Mouse (Mus musculus): ENCODE measurements at regions not wholly inside any gene's neighbourhood (a gene's known extent, or its start where the extent isn't known, plus 50 kb on each side); places are given as distances from the start of the nearest gene placed in this dataset.

GRCm38 (mm10) chr3:41198216-41198976, 115.5 kb upstream of the Pgrmc2 start:
- ATAC-seq (ENCODE audit: insufficient number of reproducible peaks, low FRiP score, low TSS enrichment, low read depth): no peak

GRCm38 (mm10) chr3:41195113-41195975, 112.5 kb upstream of the Pgrmc2 start:
- WGBS: 35% methylated on average over 7 of the region's 7 CpGs
- Histone ChIP-seq H3K9me3 (no peaks in the 10 kb centered on the region), H3K27ac (peak overlapping the region; percentile 68), H3K9ac (no peak overlapping the region), H3K4me3 (no peak overlapping the region), H3K4me1 (peaks cover 16% of the 10 kb centered on the region), H3K36me3 (no peaks in the 10 kb centered on the region), H3K4me2 (no peak overlapping the region), H3K27me3 (no peaks in the 10 kb centered on the region)
- ATAC-seq (ENCODE audit: insufficient number of reproducible peaks, low FRiP score, low TSS enrichment, low read depth): peak; percentile 40; the same call in 1 of the 2 replicates

More at GRCm38 (mm10) chr3:41198216-41198976, 115.5 kb upstream of the Pgrmc2 start:
- WGBS: 80% methylated on average over 15 of the region's 15 CpGs
- no peaks in the 10 kb centered on the region for H3K9me3 ChIP-seq
- H3K36me3 ChIP-seq: no peaks in the 10 kb centered on the region
- peaks cover 16% of the 10 kb centered on the region for H3K4me1 ChIP-seq
- H3K4me2 ChIP-seq: no peak overlapping the region
- no peak overlapping the region for H3K9ac ChIP-seq
- H3K4me3 ChIP-seq: no peak overlapping the region
- H3K27ac ChIP-seq: no peak overlapping the region
- no peaks in the 10 kb centered on the region for H3K27me3 ChIP-seq

GRCm38 (mm10) chr3:41194311-41195112, 111.7 kb upstream of the Pgrmc2 start:
- H3K4me3 ChIP-seq: no peak overlapping the region
- no peak overlapping the region for H3K4me2 ChIP-seq
- peaks cover 16% of the 10 kb centered on the region for H3K4me1 ChIP-seq
- 68% methylated on average over 9 of the region's 9 CpGs for WGBS
- H3K9me3 ChIP-seq: no peaks in the 10 kb centered on the region
- no peak for ATAC-seq (ENCODE audit: insufficient number of reproducible peaks, low FRiP score, low TSS enrichment, low read depth)
- H3K27me3 ChIP-seq: no peaks in the 10 kb centered on the region
- no peak overlapping the region for H3K9ac ChIP-seq
- peak overlapping the region; percentile 68 for H3K27ac ChIP-seq
- no peaks in the 10 kb centered on the region for H3K36me3 ChIP-seq

GRCm38 (mm10) chr3:41185305-41186097, 102.7 kb upstream of the Pgrmc2 start:
- Histone ChIP-seq H3K9me3 (no peaks in the 10 kb centered on the region), H3K9ac (no peak overlapping the region), H3K4me2 (no peak overlapping the region), H3K36me3 (no peaks in the 10 kb centered on the region), H3K4me1 (peaks cover 8% of the 10 kb centered on the region), H3K4me3 (no peak overlapping the region), H3K27me3 (peaks cover 3% of the 10 kb centered on the region; the same call in 1 of the 2 replicates), H3K27ac (no peak overlapping the region)
- no peak for ATAC-seq (ENCODE audit: insufficient number of reproducible peaks, low FRiP score, low TSS enrichment, low read depth)
- WGBS: 70% methylated on average over 10 of the region's 10 CpGs

- no peaks in the 10 kb centered on the region for H3K36me3 ChIP-seq
- H3K4me3 ChIP-seq: no peak overlapping the region
- H3K4me1 ChIP-seq: peaks cover 8% of the 10 kb centered on the region
- no peak overlapping the region for H3K4me2 ChIP-seq
- WGBS: 57% methylated on average over 7 of the region's 7 CpGs
- H3K9me3 ChIP-seq: no peaks in the 10 kb centered on the region
- no peak for ATAC-seq (ENCODE audit: insufficient number of reproducible peaks, low FRiP score, low TSS enrichment, low read depth)
- peaks cover 3% of the 10 kb centered on the region; the same call in 1 of the 2 replicates for H3K27me3 ChIP-seq
- H3K27ac ChIP-seq: no peak overlapping the region
- no peak overlapping the region for H3K9ac ChIP-seq
These were observed 101.5 kb upstream of the Pgrmc2 start for GRCm38 (mm10) chr3:41184375-41184774.

- Histone ChIP-seq H3K9me3 (no peaks in the 10 kb centered on the region), H3K4me1 (peaks cover 8% of the 10 kb centered on the region), H3K36me3 (no peaks in the 10 kb centered on the region), H3K27me3 (peaks cover 3% of the 10 kb centered on the region; the same call in 1 of the 2 replicates), H3K4me3 (no peak overlapping the region), H3K27ac (no peak overlapping the region), H3K4me2 (no peak overlapping the region), H3K9ac (no peak overlapping the region)
- 50% methylated on average over 10 of the region's 10 CpGs for WGBS
- ATAC-seq (ENCODE audit: insufficient number of reproducible peaks, low FRiP score, low TSS enrichment, low read depth): no peak
These were observed 100.2 kb upstream of the Pgrmc2 start for GRCm38 (mm10) chr3:41182900-41183595.

- Histone ChIP-seq H3K27me3 (peaks cover 3% of the 10 kb centered on the region; the same call in 1 of the 2 replicates), H3K4me1 (peaks cover 8% of the 10 kb centered on the region), H3K36me3 (no peaks in the 10 kb centered on the region), H3K27ac (no peak overlapping the region), H3K4me3 (no peak overlapping the region), H3K9me3 (no peaks in the 10 kb centered on the region), H3K9ac (no peak overlapping the region), H3K4me2 (no peak overlapping the region)
- WGBS: 44% methylated on average over 15 of the region's 15 CpGs
- ATAC-seq (ENCODE audit: insufficient number of reproducible peaks, low FRiP score, low TSS enrichment, low read depth): peak; percentile 82
These were observed 99.4 kb upstream of the Pgrmc2 start for GRCm38 (mm10) chr3:41182036-41182899.

- Histone ChIP-seq H3K9me3 (no peaks in the 10 kb centered on the region), H3K4me1 (peaks cover 8% of the 10 kb centered on the region), H3K36me3 (no peaks in the 10 kb centered on the region), H3K27ac (no peak overlapping the region), H3K27me3 (peaks cover 3% of the 10 kb centered on the region; the same call in 1 of the 2 replicates), H3K4me2 (no peak overlapping the region), H3K4me3 (no peak overlapping the region), H3K9ac (no peak overlapping the region)
- WGBS: 84% methylated on average over 11 of the region's 11 CpGs
- ATAC-seq (ENCODE audit: insufficient number of reproducible peaks, low FRiP score, low TSS enrichment, low read depth): no peak
These were observed 98.6 kb upstream of the Pgrmc2 start for GRCm38 (mm10) chr3:41181438-41181837.

GRCm38 (mm10) chr3:41180911-41181310, 98.1 kb upstream of the Pgrmc2 start:
- H3K4me2 ChIP-seq: no peak overlapping the region
- WGBS: 74% methylated on average over 7 of the region's 7 CpGs
- no peaks in the 10 kb centered on the region for H3K9me3 ChIP-seq
- no peak overlapping the region for H3K27ac ChIP-seq
- peaks cover 3% of the 10 kb centered on the region; the same call in 1 of the 2 replicates for H3K27me3 ChIP-seq
- no peak overlapping the region for H3K4me3 ChIP-seq
- H3K9ac ChIP-seq: no peak overlapping the region
- no peaks in the 10 kb centered on the region for H3K36me3 ChIP-seq
- ATAC-seq (ENCODE audit: insufficient number of reproducible peaks, low FRiP score, low TSS enrichment, low read depth): no peak
- peaks cover 8% of the 10 kb centered on the region for H3K4me1 ChIP-seq

All from limb, embryonic 15.5 days (tissue).